Mouse (Mus musculus): Measurements from ENCODE around the gene Snrpa1. TPM values are rescaled to one million over a fixed set of nuclear protein-coding genes. Genes with fewer than 3 reads are reported as not detected.

Gene Snrpa1
- polyA plus RNA-seq, 1 experiment from 2014 or later, result 159 TPM

DNA sequence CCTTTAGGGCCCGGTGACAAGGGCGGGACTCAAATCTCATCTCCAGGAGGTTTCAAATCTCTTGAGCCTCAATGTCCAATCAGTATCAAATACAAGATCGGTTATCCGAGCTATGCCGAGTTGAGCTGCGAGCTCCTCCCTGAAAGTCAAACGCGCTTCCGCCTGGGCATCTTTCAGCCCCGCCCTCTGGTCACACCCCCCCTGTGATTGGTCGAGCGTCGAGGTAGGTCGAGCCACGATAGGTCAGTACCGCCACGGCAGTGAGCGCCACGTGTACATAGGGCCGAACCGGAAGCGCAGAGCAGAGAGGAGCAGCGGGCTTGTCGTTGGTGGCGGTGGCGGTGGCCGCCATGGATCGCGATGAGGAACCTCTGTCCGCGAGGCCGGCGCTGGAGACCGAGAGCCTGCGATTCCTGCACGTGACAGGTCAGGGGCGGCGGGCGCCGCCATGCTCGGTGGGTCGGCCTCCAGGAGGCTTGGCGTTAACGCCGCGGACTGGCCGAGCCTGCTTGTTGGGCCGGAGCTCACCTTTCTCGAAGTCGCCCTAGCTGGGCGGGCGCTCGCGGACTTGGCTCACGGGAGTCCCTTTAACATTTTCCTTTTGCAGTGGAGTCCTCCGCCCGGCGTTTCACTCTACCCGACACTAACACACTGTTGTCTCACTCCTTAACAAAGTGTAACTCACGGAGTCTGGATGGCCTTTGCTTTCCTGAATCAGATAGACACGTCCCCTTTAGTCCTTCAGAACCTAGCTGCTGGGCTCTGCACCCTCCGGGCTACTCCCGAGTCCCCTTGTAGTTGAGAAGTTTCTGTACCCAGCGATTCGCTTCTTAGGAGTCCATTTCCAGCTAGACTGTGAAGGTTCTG is 20.8 kb downstream of the Snrpa1 start, which contains the start of gene Selenos:
Selenos (plus strand) TSS at position 286 of the 867 bp plus-strand sequence.
- Histone ChIP-seq H3K4me3 (ENCODE audit: low read length) (peak within 1 kb of the TSS; percentile 74), H3K27ac (ENCODE audit: low read length) (peak within 1 kb of the TSS; percentile 83), H3K27me3 (ENCODE audit: insufficient read depth, low read length) (no peaks in the 10 kb centered on the region), H3K9me3 (ENCODE audit: low read length) (no peaks in the 10 kb centered on the region), H3K4me1 (ENCODE audit: insufficient read depth, low read length) (peaks cover 30% of the 10 kb centered on the region), H3K4me2 (replicated peaks; ENCODE audit: low read depth, low read length) (peak within 1 kb of the TSS; percentile 84), H3K36me3 (ENCODE audit: insufficient read depth, low read length) (peaks cover 42% of the 10 kb centered on the region), H3K9ac (replicated peaks; ENCODE audit: low read length) (peak within 1 kb of the TSS; percentile 74)
- ATAC-seq (ENCODE audit: low FRiP score, low TSS enrichment), result peak; percentile 100
- WGBS, result 0% methylated on average over 64 of the region's 65 CpGs

DNA sequence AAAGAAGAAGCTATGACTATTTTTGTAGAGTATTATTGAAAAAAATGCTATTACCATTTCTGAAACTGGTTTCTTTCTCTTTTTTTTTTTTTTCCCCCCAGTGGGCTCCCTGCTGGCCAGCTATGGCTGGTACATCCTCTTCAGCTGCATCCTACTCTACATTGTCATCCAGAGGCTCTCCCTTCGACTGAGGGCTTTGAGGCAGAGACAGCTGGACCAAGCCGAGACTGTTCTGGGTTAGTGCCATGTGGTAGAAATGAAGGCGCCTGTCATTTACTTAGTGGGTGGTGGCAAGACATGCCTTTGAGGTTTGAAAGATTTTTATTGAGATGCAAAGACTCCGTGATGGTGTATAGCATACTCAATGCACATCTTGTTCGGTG is 21.4 kb downstream of the Snrpa1 start:
- ATAC-seq (ENCODE audit: low FRiP score, low TSS enrichment), result no peak
- Histone ChIP-seq H3K4me1 (ENCODE audit: insufficient read depth, low read length) (peaks cover 30% of the 10 kb centered on the region), H3K9me3 (ENCODE audit: low read length) (no peaks in the 10 kb centered on the region), H3K9ac (replicated peaks; ENCODE audit: low read length) (peak overlapping the region; percentile 74), H3K4me3 (ENCODE audit: low read length) (peak overlapping the region; percentile 74), H3K4me2 (replicated peaks; ENCODE audit: low read depth, low read length) (peak overlapping the region; percentile 84), H3K36me3 (ENCODE audit: insufficient read depth, low read length) (peaks cover 40% of the 10 kb centered on the region), H3K27ac (ENCODE audit: low read length) (no peak overlapping the region), H3K27me3 (ENCODE audit: insufficient read depth, low read length) (no peaks in the 10 kb centered on the region)
- WGBS, result 48% methylated on average over 5 of the region's 5 CpGs

DNA sequence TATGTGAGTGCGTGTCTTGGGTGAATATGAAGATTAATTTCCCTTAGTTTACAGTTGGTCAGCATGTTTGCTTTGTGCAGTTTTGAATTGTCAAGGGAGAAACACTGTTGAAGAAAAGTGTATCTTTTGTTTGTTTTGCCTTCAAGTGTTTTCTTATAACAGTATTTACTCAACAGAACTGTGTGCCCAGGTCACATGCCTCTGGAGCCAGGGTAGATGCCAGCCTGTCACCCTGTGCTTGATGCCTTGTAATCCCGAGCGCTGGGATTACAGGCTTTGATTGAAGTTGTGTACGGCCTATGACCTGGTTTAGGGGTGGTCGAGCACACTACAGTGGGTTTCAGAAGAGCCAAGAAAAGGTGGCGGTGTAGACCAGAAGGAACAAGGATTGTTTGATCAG is 25.0 kb downstream of the Snrpa1 start:
- WGBS, result 78% methylated on average over 6 of the region's 6 CpGs
- Histone ChIP-seq H3K4me2 (replicated peaks; ENCODE audit: low read depth, low read length) (no peak overlapping the region), H3K36me3 (ENCODE audit: insufficient read depth, low read length) (peaks cover 62% of the 10 kb centered on the region), H3K4me1 (ENCODE audit: insufficient read depth, low read length) (peaks cover 23% of the 10 kb centered on the region), H3K27ac (ENCODE audit: low read length) (no peak overlapping the region), H3K9ac (replicated peaks; ENCODE audit: low read length) (no peak overlapping the region), H3K4me3 (ENCODE audit: low read length) (no peak overlapping the region), H3K27me3 (ENCODE audit: insufficient read depth, low read length) (no peaks in the 10 kb centered on the region), H3K9me3 (ENCODE audit: low read length) (no peaks in the 10 kb centered on the region)
- no peak for ATAC-seq (ENCODE audit: low FRiP score, low TSS enrichment)

- 81% methylated on average over 7 of the region's 7 CpGs for WGBS
These were observed 25.7 kb downstream of the Snrpa1 start for GRCm38 (mm10) chr7:66084546-66084945.

DNA sequence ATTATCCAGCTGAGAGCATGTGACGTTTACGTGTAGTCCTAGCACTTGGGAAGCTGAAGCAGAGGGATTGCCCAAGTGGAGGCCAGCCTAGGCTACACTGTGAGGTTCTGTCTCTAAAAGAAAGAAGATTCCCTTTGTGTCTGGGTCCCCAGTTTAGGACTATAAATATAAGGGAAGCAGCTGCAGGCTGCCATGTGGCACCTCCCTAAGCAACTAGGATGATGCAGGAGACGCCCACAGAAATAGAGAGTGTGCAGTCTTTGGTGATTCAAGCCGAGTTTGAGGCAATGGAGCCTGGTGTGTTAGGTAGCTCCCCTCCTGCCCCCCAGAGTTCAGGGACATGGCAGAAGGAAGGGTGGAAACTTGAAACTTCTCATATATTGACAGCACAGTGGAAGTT is 28.8 kb downstream of the Snrpa1 start:
- H3K4me2 ChIP-seq (replicated peaks; ENCODE audit: low read depth, low read length), result no peak overlapping the region
- peaks cover 83% of the 10 kb centered on the region for H3K36me3 ChIP-seq (ENCODE audit: insufficient read depth, low read length)
- 0 out of 2 replicates have a peak, but pooled peaks cover 8% of the 10 kb centered on the region for H3K4me1 ChIP-seq (ENCODE audit: insufficient read depth, low read length)
- H3K9ac ChIP-seq (replicated peaks; ENCODE audit: low read length), result no peak overlapping the region
- H3K4me3 ChIP-seq (ENCODE audit: low read length), result no peak overlapping the region
- no peak for ATAC-seq (ENCODE audit: low FRiP score, low TSS enrichment)
- WGBS, result 83% methylated on average over 4 of the region's 4 CpGs
- H3K27ac ChIP-seq (ENCODE audit: low read length), result no peak overlapping the region
- H3K9me3 ChIP-seq (ENCODE audit: low read length), result no peaks in the 10 kb centered on the region
- no peaks in the 10 kb centered on the region for H3K27me3 ChIP-seq (ENCODE audit: insufficient read depth, low read length)

More at GRCm38 (mm10) chr7:66084546-66084945, 25.7 kb downstream of the Snrpa1 start:
- Histone ChIP-seq H3K4me3 (ENCODE audit: low read length) (no peak overlapping the region), H3K4me2 (replicated peaks; ENCODE audit: low read depth, low read length) (no peak overlapping the region), H3K9ac (replicated peaks; ENCODE audit: low read length) (no peak overlapping the region), H3K4me1 (ENCODE audit: insufficient read depth, low read length) (peaks cover 20% of the 10 kb centered on the region), H3K36me3 (ENCODE audit: insufficient read depth, low read length) (peaks cover 69% of the 10 kb centered on the region), H3K9me3 (ENCODE audit: low read length) (no peaks in the 10 kb centered on the region), H3K27ac (ENCODE audit: low read length) (no peak overlapping the region), H3K27me3 (ENCODE audit: insufficient read depth, low read length) (no peaks in the 10 kb centered on the region)
- ATAC-seq (ENCODE audit: low FRiP score, low TSS enrichment), result no peak

- H3K4me3 ChIP-seq (ENCODE audit: low read length), result no peak overlapping the region
- H3K4me2 ChIP-seq (replicated peaks; ENCODE audit: low read depth, low read length), result no peak overlapping the region
- ATAC-seq (ENCODE audit: low FRiP score, low TSS enrichment), result no peak
- peaks cover 79% of the 10 kb centered on the region for H3K36me3 ChIP-seq (ENCODE audit: insufficient read depth, low read length)
- WGBS, result 85% methylated on average over 2 of the region's 2 CpGs
- H3K27me3 ChIP-seq (ENCODE audit: insufficient read depth, low read length), result no peaks in the 10 kb centered on the region
- no peak overlapping the region for H3K27ac ChIP-seq (ENCODE audit: low read length)
- H3K4me1 ChIP-seq (ENCODE audit: insufficient read depth, low read length), result 0 out of 2 replicates have a peak, but pooled peaks cover 8% of the 10 kb centered on the region
- H3K9ac ChIP-seq (replicated peaks; ENCODE audit: low read length), result no peak overlapping the region
- no peaks in the 10 kb centered on the region for H3K9me3 ChIP-seq (ENCODE audit: low read length)
These were observed 29.3 kb downstream of the Snrpa1 start for GRCm38 (mm10) chr7:66088077-66088476.

DNA sequence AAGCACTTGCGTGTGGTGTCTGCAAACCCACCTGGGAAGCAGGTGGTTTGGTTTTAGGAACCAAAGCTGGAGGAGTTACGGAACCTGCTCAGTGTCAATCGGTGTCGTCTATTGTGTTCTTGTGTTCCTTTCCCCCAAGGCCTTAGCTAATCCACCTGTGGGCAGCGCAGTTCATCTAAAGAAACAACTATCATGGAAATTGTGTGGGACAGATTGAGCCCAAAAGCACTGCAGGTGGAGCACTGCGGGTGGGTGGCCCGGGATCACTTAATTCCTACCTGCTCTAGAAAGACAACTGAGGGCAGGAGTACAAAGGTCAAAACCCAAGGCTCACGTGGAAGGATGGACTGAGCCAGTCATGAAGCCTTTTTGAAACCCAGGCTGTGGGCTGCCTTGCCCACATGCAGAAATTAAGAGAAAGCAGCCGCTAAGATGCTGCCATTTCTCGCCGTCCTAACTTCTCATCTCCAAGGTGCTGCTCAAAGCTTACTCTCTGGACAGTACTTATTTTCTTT is 31.9 kb downstream of the Snrpa1 start:
- no peaks in the 10 kb centered on the region; the same call in 1 of the 2 replicates for H3K9me3 ChIP-seq (ENCODE audit: low read length)
- ATAC-seq (ENCODE audit: low FRiP score, low TSS enrichment), result no peak
- no peak overlapping the region for H3K9ac ChIP-seq (replicated peaks; ENCODE audit: low read length)
- no peak overlapping the region for H3K4me3 ChIP-seq (ENCODE audit: low read length)
- no peak overlapping the region for H3K4me2 ChIP-seq (replicated peaks; ENCODE audit: low read depth, low read length)
- WGBS, result 87% methylated on average over 11 of the region's 11 CpGs
- H3K36me3 ChIP-seq (ENCODE audit: insufficient read depth, low read length), result peaks cover 56% of the 10 kb centered on the region
- H3K27ac ChIP-seq (ENCODE audit: low read length), result no peak overlapping the region
- no peaks in the 10 kb centered on the region for H3K4me1 ChIP-seq (ENCODE audit: insufficient read depth, low read length)
- H3K27me3 ChIP-seq (ENCODE audit: insufficient read depth, low read length), result no peaks in the 10 kb centered on the region

DNA sequence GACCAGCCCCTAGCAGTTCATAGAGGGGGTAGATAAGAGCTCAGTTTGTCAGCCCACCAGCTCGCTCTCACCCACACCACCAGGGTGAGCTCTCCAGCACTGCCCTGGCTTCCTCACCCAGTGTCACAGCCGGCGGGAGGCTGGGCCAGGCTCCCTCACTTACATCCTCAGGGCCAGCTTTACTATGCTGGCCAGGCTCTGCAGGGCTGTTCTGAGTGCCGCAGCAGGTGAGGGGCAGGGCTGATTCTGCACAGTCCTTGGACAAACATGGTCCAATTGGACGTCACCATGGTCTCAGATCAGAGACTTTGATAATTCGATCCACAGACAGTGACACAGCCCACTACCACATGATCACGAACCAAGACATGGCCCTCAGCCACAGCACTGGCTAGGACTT is 32.8 kb downstream of the Snrpa1 start:
- H3K4me3 ChIP-seq (ENCODE audit: low read length), result no peak overlapping the region
- H3K4me2 ChIP-seq (replicated peaks; ENCODE audit: low read depth, low read length), result no peak overlapping the region
- no peaks in the 10 kb centered on the region; the same call in 1 of the 2 replicates for H3K9me3 ChIP-seq (ENCODE audit: low read length)
- H3K36me3 ChIP-seq (ENCODE audit: insufficient read depth, low read length), result peaks cover 49% of the 10 kb centered on the region
- WGBS, result 70% methylated on average over 7 of the region's 7 CpGs
- H3K27ac ChIP-seq (ENCODE audit: low read length), result no peak overlapping the region
- no peak overlapping the region for H3K9ac ChIP-seq (replicated peaks; ENCODE audit: low read length)
- H3K4me1 ChIP-seq (ENCODE audit: insufficient read depth, low read length), result no peaks in the 10 kb centered on the region
- H3K27me3 ChIP-seq (ENCODE audit: insufficient read depth, low read length), result no peaks in the 10 kb centered on the region
- ATAC-seq (ENCODE audit: low FRiP score, low TSS enrichment), result 0 out of 2 replicates have a peak, but pooled peaks have one; percentile 42

DNA sequence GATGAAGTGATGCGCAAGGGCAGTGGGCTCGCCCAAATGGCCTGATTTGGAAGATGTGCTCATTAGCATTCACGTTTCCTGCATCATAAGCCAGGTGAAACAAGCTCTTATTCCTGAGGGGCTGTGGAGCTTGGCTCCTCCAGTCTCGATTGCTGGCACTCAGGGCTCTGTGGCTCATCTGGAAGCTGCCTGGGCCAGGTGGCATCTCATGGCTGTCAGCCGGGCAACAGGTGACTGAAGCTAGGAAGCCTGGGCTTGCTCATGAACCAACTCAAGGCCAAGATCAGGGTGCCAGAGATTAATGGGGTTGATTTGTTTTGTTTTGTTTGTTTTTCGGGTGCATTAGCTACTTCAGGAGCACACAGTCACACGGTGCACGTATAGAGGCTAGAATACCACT is 33.9 kb downstream of the Snrpa1 start:
- H3K9me3 ChIP-seq (ENCODE audit: low read length), result no peaks in the 10 kb centered on the region; the same call in 1 of the 2 replicates
- no peak overlapping the region for H3K27ac ChIP-seq (ENCODE audit: low read length)
- no peak overlapping the region for H3K4me2 ChIP-seq (replicated peaks; ENCODE audit: low read depth, low read length)
- no peak overlapping the region for H3K4me3 ChIP-seq (ENCODE audit: low read length)
- WGBS, result 89% methylated on average over 8 of the region's 8 CpGs
- H3K36me3 ChIP-seq (ENCODE audit: insufficient read depth, low read length), result peaks cover 38% of the 10 kb centered on the region
- no peaks in the 10 kb centered on the region for H3K4me1 ChIP-seq (ENCODE audit: insufficient read depth, low read length)
- no peaks in the 10 kb centered on the region for H3K27me3 ChIP-seq (ENCODE audit: insufficient read depth, low read length)
- no peak overlapping the region for H3K9ac ChIP-seq (replicated peaks; ENCODE audit: low read length)
- ATAC-seq (ENCODE audit: low FRiP score, low TSS enrichment), result no peak

DNA sequence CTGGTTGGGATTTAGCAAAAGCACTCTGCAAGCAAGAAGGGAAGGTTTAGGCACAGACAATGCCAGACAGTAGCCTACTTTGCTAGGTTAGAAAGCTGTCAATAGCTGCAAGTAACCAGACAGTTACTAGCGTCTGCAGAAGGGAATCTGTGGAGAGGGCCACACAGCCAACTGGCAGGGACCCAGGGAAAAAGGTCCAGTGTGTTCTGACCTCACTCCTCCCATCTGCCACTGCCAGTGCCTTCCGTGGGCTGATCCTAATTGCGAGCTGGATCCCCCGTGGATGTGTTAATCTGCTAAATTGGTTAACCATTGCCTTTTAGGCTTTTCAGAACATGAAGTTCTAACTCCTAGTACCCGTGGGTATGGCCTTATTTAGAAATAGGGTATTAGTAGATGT is 35.3 kb downstream of the Snrpa1 start:
- peaks cover 24% of the 10 kb centered on the region for H3K36me3 ChIP-seq (ENCODE audit: insufficient read depth, low read length)
- ATAC-seq (ENCODE audit: low FRiP score, low TSS enrichment), result no peak
- no peaks in the 10 kb centered on the region for H3K27me3 ChIP-seq (ENCODE audit: insufficient read depth, low read length)

More for the DNA sequence above, 35.3 kb downstream of the Snrpa1 start:
- H3K9ac ChIP-seq (replicated peaks; ENCODE audit: low read length), result no peak overlapping the region
- H3K4me2 ChIP-seq (replicated peaks; ENCODE audit: low read depth, low read length), result no peak overlapping the region
- H3K4me3 ChIP-seq (ENCODE audit: low read length), result no peak overlapping the region
- no peak overlapping the region for H3K27ac ChIP-seq (ENCODE audit: low read length)
- H3K4me1 ChIP-seq (ENCODE audit: insufficient read depth, low read length), result no peaks in the 10 kb centered on the region
- 75% methylated on average over 5 of the region's 5 CpGs for WGBS
- no peaks in the 10 kb centered on the region; the same call in 1 of the 2 replicates for H3K9me3 ChIP-seq (ENCODE audit: low read length)
